Mouse (Mus musculus): ENCODE data around the gene Ppat. TPM values are rescaled to one million over a fixed set of nuclear protein-coding genes. Genes with fewer than 3 reads are reported as not detected.
"Not testable (repeated sequence)": the region's sequence is repeated elsewhere in the genome, so short reads cannot be mapped to it uniquely, and the experiment has no call there.

Ppat gene
- total RNA-seq, 2 experiments from 2014 or later = 15.7 to 17.8 TPM

DNA sequence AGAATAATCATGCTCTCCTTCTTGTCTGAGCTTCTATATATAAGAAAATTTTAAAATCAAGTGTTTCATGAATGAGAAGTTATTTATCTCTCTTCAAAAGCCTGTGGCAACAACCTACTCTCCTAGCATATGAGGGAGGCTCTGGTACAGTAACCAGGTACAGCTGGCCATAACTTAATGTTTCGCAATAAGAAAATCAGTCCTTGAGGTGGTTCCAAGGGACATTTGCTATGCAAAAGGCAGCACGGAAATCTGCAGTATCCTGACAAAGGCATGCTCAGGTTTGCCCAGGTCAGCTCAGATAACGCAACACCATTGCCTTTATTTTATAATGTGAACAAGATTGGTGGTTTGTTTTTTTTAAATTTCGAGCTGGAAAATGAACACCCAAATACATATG lies 9.4 kb downstream of the Ppat start:
- no peak for TF ChIP-seq CTCF (conservative IDR thresholded peaks at IDR 0.05)

DNA sequence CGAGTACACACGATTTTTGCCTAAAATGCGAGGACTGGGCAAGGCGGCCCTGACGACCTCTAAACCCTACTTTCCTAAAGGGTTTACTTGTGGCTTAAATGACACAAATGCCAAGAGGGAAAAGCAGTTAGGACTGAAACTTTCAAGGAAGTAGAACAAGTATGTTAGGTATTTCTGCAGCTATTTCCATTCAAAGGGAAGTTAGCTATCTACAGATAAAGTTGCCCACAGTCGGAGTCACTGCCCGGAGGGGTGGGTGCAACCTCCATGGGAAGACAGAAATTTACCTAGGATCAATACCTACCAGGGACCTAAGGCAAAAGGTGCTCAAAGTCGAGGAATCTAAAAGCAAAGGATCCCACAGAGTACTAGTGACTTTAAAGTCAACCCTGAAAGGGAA lies 11.7 kb downstream of the Ppat start:
- Histone ChIP-seq H3K27ac (no peak overlapping the region), H3K4me3 (no peak overlapping the region)
- TF ChIP-seq CTCF (conservative IDR thresholded peaks at IDR 0.05) = no peak
- DNase-seq (ENCODE audit: low spot score in 2 of 2) = no peak

More for the DNA sequence above, 9.4 kb downstream of the Ppat start:
- Histone ChIP-seq H3K27ac (no peak overlapping the region), H3K4me3 (no peak overlapping the region)
- DNase-seq (ENCODE audit: low spot score in 2 of 2) = no peak

- TF ChIP-seq CTCF (conservative IDR thresholded peaks at IDR 0.05) = no peak
- Histone ChIP-seq H3K27ac (peak overlapping the region; percentile 89), H3K4me3 (no peak overlapping the region)
- DNase-seq (ENCODE audit: low spot score in 2 of 2) = no peak
Measured at GRCm38 (mm10) chr5:76929180-76929877, 22.0 kb downstream of the Ppat start.

DNA sequence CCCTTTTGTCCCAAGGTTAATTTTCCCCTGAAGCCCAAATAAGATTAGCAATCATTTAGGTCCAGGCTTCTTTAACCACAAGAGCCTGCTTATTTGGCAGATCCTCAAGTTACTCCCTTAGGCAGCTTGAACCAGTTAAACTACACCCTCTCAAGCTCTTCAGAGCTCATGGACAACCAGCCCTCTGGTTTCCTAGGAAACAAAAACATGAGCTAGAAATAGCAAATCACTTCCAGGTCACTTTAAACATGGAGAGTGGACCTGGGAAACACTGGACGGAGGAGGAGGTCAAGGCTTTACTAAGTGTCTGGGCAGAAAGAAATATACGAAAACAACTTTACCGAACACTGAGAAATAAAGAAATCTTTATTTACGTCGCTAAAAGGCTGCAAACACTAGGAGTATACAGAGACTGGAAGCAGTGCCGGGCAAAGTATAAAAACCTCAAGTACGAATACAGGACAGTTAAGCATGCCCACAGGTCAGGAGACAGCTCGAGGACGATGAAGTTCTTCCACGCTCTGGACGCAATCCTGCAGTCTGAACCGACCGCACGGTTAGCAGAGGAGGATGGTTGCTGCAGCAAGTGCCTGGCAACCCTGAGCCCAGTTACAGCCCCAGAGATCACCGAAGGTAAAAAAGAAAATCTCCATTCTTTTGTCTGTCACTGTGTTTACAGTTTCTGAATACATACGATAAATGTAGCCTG lies 23.1 kb downstream of the Ppat start:
- no peak for TF ChIP-seq CTCF (conservative IDR thresholded peaks at IDR 0.05)
- Histone ChIP-seq H3K27ac (peak overlapping the region; percentile 89), H3K4me3 (peak overlapping the region; percentile 63)
- DNase-seq (ENCODE audit: low spot score in 2 of 2) = peak; percentile 36 to 46

- H3K27ac ChIP-seq = no peak overlapping the region
- TF ChIP-seq CTCF (conservative IDR thresholded peaks at IDR 0.05) = no peak
- DNase-seq (ENCODE audit: low spot score in 2 of 2) = no peak
- no peak overlapping the region for H3K4me3 ChIP-seq
Measured at GRCm38 (mm10) chr5:76924296-76924695, 27.1 kb downstream of the Ppat start.

DNA sequence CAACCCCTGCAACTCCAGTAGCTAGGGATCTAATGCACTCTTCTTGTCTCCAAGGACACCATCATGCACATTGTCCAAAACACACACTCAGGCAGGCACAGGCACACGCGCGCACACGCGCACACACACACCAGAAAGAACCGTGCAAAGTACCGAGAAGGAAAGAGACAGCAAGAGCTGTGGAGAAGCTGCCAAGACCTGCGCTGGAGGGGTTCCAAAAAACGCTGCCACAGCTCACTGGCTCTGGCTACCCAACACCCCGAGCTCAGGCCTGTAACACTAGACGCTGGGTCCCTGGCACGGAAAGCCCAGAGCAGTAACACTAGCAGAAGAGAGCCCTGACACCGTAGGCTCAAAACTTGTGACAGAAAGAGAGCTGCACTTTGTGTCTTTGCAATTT lies 27.9 kb downstream of the Ppat start:
- no peak for TF ChIP-seq CTCF (conservative IDR thresholded peaks at IDR 0.05)
- DNase-seq (ENCODE audit: low spot score in 2 of 2) = peak in 1 of 2 experiments; percentile 25
- Histone ChIP-seq H3K4me3 (no peak overlapping the region), H3K27ac (0 out of 2 replicates have a peak overlapping the region, but pooled peaks have one; percentile 1)

DNA sequence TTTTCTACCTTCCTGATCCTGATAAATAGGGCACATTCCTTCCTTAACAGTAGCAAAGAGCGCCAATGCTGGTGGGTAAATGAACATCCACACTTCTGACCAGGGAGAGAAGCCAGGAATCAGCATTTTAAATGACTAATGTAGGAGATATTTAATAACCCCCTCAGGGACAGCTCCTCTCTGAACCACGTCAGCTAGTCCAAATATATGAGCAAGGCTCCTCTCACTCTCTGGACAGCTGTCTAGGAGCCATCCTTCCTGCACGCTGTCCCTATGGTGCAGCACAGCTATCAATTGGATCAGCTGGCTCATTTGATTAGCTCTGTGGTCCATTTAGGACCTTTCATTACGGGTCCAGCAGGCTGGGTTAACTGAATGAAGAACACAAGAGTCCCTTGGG lies 28.5 kb downstream of the Ppat start:
- DNase-seq (ENCODE audit: low spot score in 2 of 2) = no peak
- H3K4me3 ChIP-seq = no peak overlapping the region
- no peak for TF ChIP-seq CTCF (conservative IDR thresholded peaks at IDR 0.05)
- 0 out of 2 replicates have a peak overlapping the region, but pooled peaks have one; percentile 1 for H3K27ac ChIP-seq

GRCm38 (mm10) chr5:76912522-76912921 lies 38.9 kb downstream of the Ppat start:
- not testable (repeated sequence) for H3K4me3 ChIP-seq; DNase-seq (ENCODE audit: low spot score in 2 of 2); H3K27ac ChIP-seq

GRCm38 (mm10) chr5:76910807-76911206 lies 40.6 kb downstream of the Ppat start:
- Histone ChIP-seq H3K27ac (no peak overlapping the region), H3K4me3 (no peak overlapping the region)
- no peak for TF ChIP-seq CTCF (conservative IDR thresholded peaks at IDR 0.05)
- DNase-seq (ENCODE audit: low spot score in 2 of 2) = no peak

- no peak for TF ChIP-seq CTCF (conservative IDR thresholded peaks at IDR 0.05)
- DNase-seq (ENCODE audit: low spot score in 2 of 2) = no peak
- peak overlapping the region; percentile 93 for H3K27ac ChIP-seq
- peak overlapping the region; percentile 75; the same call in 1 of the 2 replicates for H3K4me3 ChIP-seq
Measured at GRCm38 (mm10) chr5:76906155-76906499, 45.3 kb downstream of the Ppat start.

DNA sequence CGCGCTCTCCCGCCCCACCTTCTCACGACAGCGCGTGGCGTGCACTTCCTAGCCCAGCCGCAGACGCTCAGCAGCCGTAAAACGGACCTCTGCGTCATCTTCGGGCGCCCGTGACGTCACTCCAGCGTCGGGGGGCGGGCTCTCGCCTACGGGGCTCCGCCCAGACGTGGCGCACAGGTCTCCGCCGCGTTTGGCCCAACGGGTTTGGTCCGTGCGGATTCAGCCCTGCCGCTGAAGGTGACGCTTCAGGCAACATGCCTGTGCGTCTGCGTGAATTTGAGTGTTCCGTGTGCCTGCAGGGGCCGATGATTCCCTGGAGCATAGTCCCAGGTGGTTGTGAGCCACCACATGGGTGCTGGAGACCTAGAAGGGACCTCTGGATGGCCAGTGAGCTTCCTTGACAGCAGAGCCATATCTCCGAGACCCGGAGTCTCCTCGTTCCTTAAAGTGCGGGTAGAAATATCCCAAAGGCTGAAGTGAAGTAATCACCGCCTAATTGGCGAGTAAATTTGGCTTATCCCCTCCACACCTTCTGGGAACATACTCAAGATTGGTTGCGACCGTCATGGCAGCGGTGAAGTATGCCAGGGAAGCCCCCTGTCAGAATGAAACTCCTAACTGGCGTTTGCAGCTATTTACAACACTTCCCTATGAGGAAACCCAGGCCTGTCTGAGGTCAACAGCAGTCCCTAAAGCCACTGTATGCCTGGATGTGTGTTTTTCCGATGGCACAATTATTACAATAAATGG lies 45.8 kb downstream of the Ppat start, which contains the start of gene Aasdh:
Gene Aasdh (minus strand): TSS at position 110 of the 750 bp plus-strand sequence.
- peak; percentile 93 to 99 for DNase-seq (ENCODE audit: low spot score in 2 of 2)
- peak; percentile 70 for TF ChIP-seq CTCF (conservative IDR thresholded peaks at IDR 0.05)
- peak within 1 kb of the TSS; percentile 93 for H3K27ac ChIP-seq
- peak within 1 kb of the TSS; percentile 75 for H3K4me3 ChIP-seq

DNA sequence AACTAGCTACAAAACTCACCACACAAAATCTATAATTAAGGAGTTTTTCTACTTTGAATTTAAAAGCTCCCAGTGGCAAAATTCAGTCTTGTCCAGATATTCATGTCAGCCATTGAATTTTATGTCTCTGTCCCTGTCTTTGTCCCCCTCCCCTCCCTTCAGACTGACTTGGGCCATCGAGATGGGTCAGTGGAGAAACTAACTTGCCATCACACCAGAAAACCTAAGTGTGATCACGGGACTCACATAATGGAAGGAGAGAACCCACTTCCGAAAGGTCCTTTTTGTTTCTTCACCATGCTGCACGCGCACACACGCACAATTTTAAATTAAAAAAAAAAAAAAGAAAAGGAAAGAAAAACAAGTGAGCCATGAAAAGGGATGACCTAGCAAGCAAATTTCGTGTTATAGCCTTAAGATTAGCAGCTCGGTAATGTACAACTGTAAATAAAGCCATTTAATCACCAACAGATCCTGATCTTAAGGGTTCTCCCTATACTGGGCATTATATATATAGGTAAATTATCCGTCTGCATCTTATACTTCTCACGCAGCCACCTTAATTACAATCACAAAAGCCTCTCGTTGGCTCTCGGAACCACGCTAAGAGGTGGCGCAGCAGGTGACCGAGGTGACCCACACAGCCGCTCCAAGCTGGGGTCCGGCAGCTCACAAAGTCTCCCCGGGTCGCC lies 46.5 kb downstream of the Ppat start:
- TF ChIP-seq CTCF (conservative IDR thresholded peaks at IDR 0.05) = no peak
- H3K27ac ChIP-seq = peak overlapping the region; percentile 93
- DNase-seq (ENCODE audit: low spot score in 2 of 2) = no peak

More for the DNA sequence above, 46.5 kb downstream of the Ppat start:
- peak overlapping the region; percentile 75 for H3K4me3 ChIP-seq

Data from layer of hippocampus, adult 2 months (tissue).